9 mouse cellular contexts compared by ENCODE assay signal in genomic region chr10:86703375-86703774, GRCm38 (mm10). TPM values are rescaled to one million over a fixed set of nuclear protein-coding genes. Genes with fewer than 3 reads are reported as not detected.
DNase-seq lines count a peak whose midpoint lies in the region; ATAC-seq and TF ChIP-seq lines count a peak whose summit lies in the region.
"Had no signal": no experiment of that assay in that cellular context is flagged by ENCODE, and none has a peak within 500 bp of the region (broad histone marks: within the 10 kb centered on the region; RNA-seq: fewer than 3 reads in every experiment).

No protein-coding gene starts in this region.

- WGBS in kidney, embryonic 16.5 days: 57% methylated on average over 4 of the region's 4 CpGs
- 62% methylated on average over 4 of the region's 4 CpGs for WGBS in embryonic facial prominence, embryonic 14.5 days
- 60% methylated on average over 4 of the region's 4 CpGs for WGBS in intestine, embryonic 16.5 days
- WGBS in midbrain, postnatal 0 days: 76% methylated on average over 4 of the region's 4 CpGs
- 89% methylated on average over 4 of the region's 4 CpGs for WGBS in thymus, adult 2 months

- no peak for DNase-seq in kidney, postnatal 4 days
- no peak for DNase-seq in embryonic facial prominence, embryonic 14.5 days (ENCODE audit: low spot score)
- no peak for DNase-seq in midbrain, postnatal 0 days (ENCODE audit: low spot score)
- DNase-seq in spleen, postnatal 36 days (ENCODE audit: low spot score in 2 of 2): no peak
- no peak for DNase-seq in frontal cortex, postnatal 14 days (ENCODE audit: low spot score in 2 of 2)
- DNase-seq in thymus, adult 2 months: no peak

- peak overlapping the region; percentile 79 for H3K4me2 ChIP-seq in kidney, embryonic 16.5 days (replicated peaks; ENCODE audit: low read depth, low read length)
- H3K4me2 ChIP-seq in embryonic facial prominence, embryonic 14.5 days (ENCODE audit: low read depth, low read length): peak overlapping the region; percentile 94
- peak overlapping the region; percentile 73 for H3K4me2 ChIP-seq in intestine, embryonic 16.5 days (ENCODE audit: low read depth, low read length)
- 0 out of 2 replicates have a peak overlapping the region, but pooled peaks have one; percentile 87 for H3K4me2 ChIP-seq in midbrain, postnatal 0 days (ENCODE audit: low read depth, low read length, poor library complexity, severe bottlenecking)

- no peak for TF ChIP-seq CTCF in midbrain, postnatal 0 days (IDR thresholded peaks at IDR 0.05)
- TF ChIP-seq CTCF in thymus, adult 2 months (IDR thresholded peaks at IDR 0.05; ENCODE audit: borderline replicate concordance, control insufficient read depth, extremely low read depth, insufficient read depth, low read length, poor library complexity): no peak

- H3K36me3 ChIP-seq in kidney, embryonic 16.5 days (ENCODE audit: insufficient read depth, low read length): peaks cover 44% of the 10 kb centered on the region
- peaks cover 58% of the 10 kb centered on the region for H3K36me3 ChIP-seq in embryonic facial prominence, embryonic 14.5 days (ENCODE audit: control insufficient read depth, insufficient read depth, low read length)
- H3K36me3 ChIP-seq in intestine, embryonic 16.5 days (ENCODE audit: control insufficient read depth, insufficient read depth, low read length): peaks cover 13% of the 10 kb centered on the region; the same call in 1 of the 2 replicates
- H3K36me3 ChIP-seq in midbrain, postnatal 0 days (ENCODE audit: insufficient read depth, low read length): peaks cover 34% of the 10 kb centered on the region
- peaks cover 42% of the 10 kb centered on the region for H3K36me3 ChIP-seq in thymus, adult 2 months (ENCODE audit: control insufficient read depth, insufficient read depth, low read length)

- no peaks in the 10 kb centered on the region for H3K27me3 ChIP-seq in kidney, embryonic 16.5 days (ENCODE audit: insufficient read depth, low read length)
- no peaks in the 10 kb centered on the region for H3K27me3 ChIP-seq in embryonic facial prominence, embryonic 14.5 days (replicated peaks; ENCODE audit: control insufficient read depth, insufficient read depth, low read length)
- no peaks in the 10 kb centered on the region for H3K27me3 ChIP-seq in intestine, embryonic 16.5 days (replicated peaks; ENCODE audit: control insufficient read depth, insufficient read depth, low read length)
- H3K27me3 ChIP-seq in midbrain, postnatal 0 days (ENCODE audit: insufficient read depth, low read length): no peaks in the 10 kb centered on the region
- H3K27me3 ChIP-seq in thymus, adult 2 months (ENCODE audit: control insufficient read depth, insufficient read depth, low read length): no peaks in the 10 kb centered on the region

- H3K27ac ChIP-seq in kidney, embryonic 16.5 days (ENCODE audit: low read length): no peak overlapping the region
- no peak overlapping the region for H3K27ac ChIP-seq in embryonic facial prominence, embryonic 14.5 days (replicated peaks; ENCODE audit: low read depth, low read length)
- H3K27ac ChIP-seq in intestine, embryonic 16.5 days (ENCODE audit: low read length): no peak overlapping the region
- H3K27ac ChIP-seq in midbrain, postnatal 0 days (ENCODE audit: low read depth, low read length): no peak overlapping the region
- no peak overlapping the region for H3K27ac ChIP-seq in thymus, adult 2 months (ENCODE audit: control insufficient read depth, insufficient read depth, low read length)

- H3K4me1 ChIP-seq in kidney, embryonic 16.5 days (ENCODE audit: insufficient read depth, low read length): peaks cover 51% of the 10 kb centered on the region
- H3K4me1 ChIP-seq in embryonic facial prominence, embryonic 14.5 days (ENCODE audit: control insufficient read depth, insufficient read depth, low read length): peaks cover 37% of the 10 kb centered on the region
- H3K4me1 ChIP-seq in intestine, embryonic 16.5 days (ENCODE audit: control insufficient read depth, insufficient read depth, low read length): peaks cover 35% of the 10 kb centered on the region
- H3K4me1 ChIP-seq in midbrain, postnatal 0 days (ENCODE audit: insufficient read depth, low read length): peaks cover 6% of the 10 kb centered on the region; the same call in 1 of the 2 replicates
- H3K4me1 ChIP-seq in thymus, adult 2 months (replicated peaks; ENCODE audit: control insufficient read depth, insufficient read depth, low read length): peaks cover 11% of the 10 kb centered on the region

- H3K9ac ChIP-seq in kidney, embryonic 16.5 days (replicated peaks; ENCODE audit: low read length): peak overlapping the region; percentile 91
- H3K9ac ChIP-seq in embryonic facial prominence, embryonic 14.5 days (ENCODE audit: low read depth, low read length): peak overlapping the region; percentile 97
- H3K9ac ChIP-seq in intestine, embryonic 16.5 days (ENCODE audit: low read depth, low read length): peak overlapping the region; percentile 98
- H3K9ac ChIP-seq in midbrain, postnatal 0 days (replicated peaks; ENCODE audit: low read length, poor library complexity, severe bottlenecking): no peak overlapping the region

- no peak for ATAC-seq in kidney, embryonic 16.5 days (ENCODE audit: low FRiP score, low TSS enrichment)
- ATAC-seq in embryonic facial prominence, embryonic 14.5 days (ENCODE audit: low read depth): no peak
- ATAC-seq in intestine, embryonic 16.5 days: no peak
- no peak for ATAC-seq in midbrain, postnatal 0 days (ENCODE audit: low FRiP score)
- ATAC-seq: inflammation-experienced regulatory T-cells, adult 6 months had no signal

- H3K9me3 ChIP-seq in kidney, embryonic 16.5 days (ENCODE audit: low read length): no peaks in the 10 kb centered on the region
- no peaks in the 10 kb centered on the region for H3K9me3 ChIP-seq in embryonic facial prominence, embryonic 14.5 days (ENCODE audit: control insufficient read depth, low read length)
- no peaks in the 10 kb centered on the region for H3K9me3 ChIP-seq in intestine, embryonic 16.5 days (ENCODE audit: control insufficient read depth, low read length)
- no peaks in the 10 kb centered on the region for H3K9me3 ChIP-seq in midbrain, postnatal 0 days (ENCODE audit: low read length)

- H3K4me3 ChIP-seq in kidney, embryonic 16.5 days (ENCODE audit: low read length): peak overlapping the region; percentile 71
- peak overlapping the region; percentile 90 for H3K4me3 ChIP-seq in embryonic facial prominence, embryonic 14.5 days (ENCODE audit: low read depth, low read length)
- H3K4me3 ChIP-seq in intestine, embryonic 16.5 days (ENCODE audit: low read length): peak overlapping the region; percentile 90
- H3K4me3 ChIP-seq in midbrain, postnatal 0 days (ENCODE audit: low read depth, low read length): no peak overlapping the region
- H3K4me3 ChIP-seq in thymus, adult 2 months (ENCODE audit: control insufficient read depth, insufficient read depth, low read length): no peak overlapping the region

- no peak for TF ChIP-seq POLR2A in thymus, adult 2 months (IDR thresholded peaks at IDR 0.05; ENCODE audit: control insufficient read depth, extremely low read depth, insufficient read depth, low read length, poor library complexity)

RNA-seq across cellular contexts. Expression of gene Hsp90b1, which starts 1.9 kb away (rescaled TPM):
- polyA plus RNA-seq in kidney, embryonic 16.5 days (2015; fragmentation: Nextera tagmentation; extraction: Ambion mirVana): 761 and 786 TPM in 2 replicates
- 497 and 498 TPM in 2 replicates for polyA plus RNA-seq in embryonic facial prominence, embryonic 14.5 days (2014; fragmentation: Nextera tagmentation; extraction: Ambion mirVana)
- polyA plus RNA-seq in intestine, embryonic 16.5 days (2015; fragmentation: Nextera tagmentation; extraction: Ambion mirVana): 735 and 756 TPM in 2 replicates
- 126 and 173 TPM in 2 replicates for total RNA-seq in midbrain, postnatal 0 days (2014; rRNA removed)
- 209 and 222 TPM in 2 replicates for polyA plus RNA-seq in midbrain, postnatal 0 days (2015; fragmentation: Nextera tagmentation; extraction: Ambion mirVana)
- polyA plus RNA-seq in thymus, adult 2 months (2012; rRNA removed): 34.6 and 38.1 TPM in 2 replicates

RNA-seq across cellular contexts. Expression of gene Ttc41, which starts 2.2 kb away (rescaled TPM):
- 1.5 and 2.1 TPM in 2 replicates for polyA plus RNA-seq in kidney, embryonic 16.5 days (2015; fragmentation: Nextera tagmentation; extraction: Ambion mirVana)
- 1.1 and 1.6 TPM in 2 replicates for polyA plus RNA-seq in embryonic facial prominence, embryonic 14.5 days (2014; fragmentation: Nextera tagmentation; extraction: Ambion mirVana)
- 1.5 TPM in 2 replicates for polyA plus RNA-seq in intestine, embryonic 16.5 days (2015; fragmentation: Nextera tagmentation; extraction: Ambion mirVana)
- total RNA-seq in midbrain, postnatal 0 days (2014; rRNA removed): 1.8 and 2.5 TPM in 2 replicates
- polyA plus RNA-seq in midbrain, postnatal 0 days (2015; fragmentation: Nextera tagmentation; extraction: Ambion mirVana): 1.5 and 1.6 TPM in 2 replicates
- polyA plus RNA-seq in thymus, adult 2 months (2012; rRNA removed): 0.93 and 1.0 TPM in 2 replicates

Comparison
In these comparisons a context has a peak if more than half of its experiments do, and no peak if none do; other contexts are left out.
1. H3K4me3 ChIP-seq: peak in kidney, embryonic 16.5 days (single experiment), embryonic facial prominence, embryonic 14.5 days (single experiment) and intestine, embryonic 16.5 days (single experiment); none in midbrain, postnatal 0 days (single experiment) and thymus, adult 2 months (single experiment).
2. Peak in every context shown above with its lines, with median percentiles within 50 percentile points of each other: H3K4me2 ChIP-seq.